18 mouse cellular contexts compared by ENCODE assay signal in the genomic region with DNA sequence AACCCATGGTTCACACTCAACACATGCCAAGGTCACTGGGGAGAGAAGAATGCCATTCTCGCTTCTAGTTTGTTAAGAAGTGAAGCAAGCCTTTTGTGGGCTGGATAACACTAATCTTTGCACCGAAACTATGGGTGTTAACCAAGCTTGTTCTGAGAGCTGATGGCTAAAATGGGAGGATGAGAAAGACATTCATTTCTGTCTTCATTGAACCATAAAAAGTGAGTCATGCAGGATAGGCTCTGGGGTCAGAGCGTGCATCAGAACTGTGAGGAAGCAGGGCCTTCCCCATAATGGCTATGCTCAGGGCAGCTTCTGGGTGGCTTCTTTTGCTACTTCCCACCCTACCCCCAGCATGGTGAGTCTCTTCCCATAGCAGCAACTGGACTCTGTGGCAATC.
"Had no signal": no experiment of that assay in that cellular context is flagged by ENCODE, and none has a peak within 500 bp of the region (broad histone marks: within the 10 kb centered on the region; RNA-seq: fewer than 3 reads in every experiment).

No protein-coding gene starts in this region.

- H3K4me3 ChIP-seq: left cerebral cortex, adult 2 months; liver, embryonic 13.5 days; midbrain, embryonic 12.5 days; midbrain, embryonic 15.5 days; neural tube, embryonic 12.5 days; neural tube, embryonic 15.5 days had no signal

- H3K4me1 ChIP-seq: liver, embryonic 13.5 days; midbrain, embryonic 12.5 days; midbrain, embryonic 15.5 days; neural tube, embryonic 12.5 days had no signal

- ATAC-seq: midbrain, embryonic 15.5 days had no signal

- H3K4me2 ChIP-seq: liver, embryonic 13.5 days; midbrain, embryonic 12.5 days; midbrain, embryonic 15.5 days; neural tube, embryonic 12.5 days; neural tube, embryonic 15.5 days had no signal

- H3K27me3 ChIP-seq: liver, embryonic 13.5 days; midbrain, embryonic 12.5 days; midbrain, embryonic 15.5 days; neural tube, embryonic 12.5 days; neural tube, embryonic 15.5 days had no signal

- H3K36me3 ChIP-seq: liver, embryonic 13.5 days; midbrain, embryonic 12.5 days; midbrain, embryonic 15.5 days; neural tube, embryonic 12.5 days; neural tube, embryonic 15.5 days had no signal

- DNase-seq: kidney, adult 2 months; kidney, postnatal 25 days; layer of hippocampus, postnatal 36 days; liver, embryonic 13.5 days; lung, adult 2 months; lung, postnatal 14 days; lung, postnatal 4 days; right cerebral cortex, adult 18-20 months; right cerebral cortex, postnatal 14 days; right cerebral cortex, postnatal 4 days; thymus, adult 2 months; thymus, postnatal 25 days had no signal

- H3K9ac ChIP-seq: liver, embryonic 13.5 days; midbrain, embryonic 12.5 days; midbrain, embryonic 15.5 days; neural tube, embryonic 12.5 days; neural tube, embryonic 15.5 days had no signal

- H3K9me3 ChIP-seq: liver, embryonic 13.5 days; midbrain, embryonic 12.5 days; midbrain, embryonic 15.5 days; neural tube, embryonic 12.5 days; neural tube, embryonic 15.5 days had no signal

- H3K27ac ChIP-seq: kidney, postnatal 0 days; liver, embryonic 13.5 days; midbrain, embryonic 12.5 days; midbrain, embryonic 15.5 days; neural tube, embryonic 12.5 days; neural tube, embryonic 15.5 days had no signal
